Mouse (Mus musculus): Measurements from ENCODE around the gene Ralgapa1.

DNA sequence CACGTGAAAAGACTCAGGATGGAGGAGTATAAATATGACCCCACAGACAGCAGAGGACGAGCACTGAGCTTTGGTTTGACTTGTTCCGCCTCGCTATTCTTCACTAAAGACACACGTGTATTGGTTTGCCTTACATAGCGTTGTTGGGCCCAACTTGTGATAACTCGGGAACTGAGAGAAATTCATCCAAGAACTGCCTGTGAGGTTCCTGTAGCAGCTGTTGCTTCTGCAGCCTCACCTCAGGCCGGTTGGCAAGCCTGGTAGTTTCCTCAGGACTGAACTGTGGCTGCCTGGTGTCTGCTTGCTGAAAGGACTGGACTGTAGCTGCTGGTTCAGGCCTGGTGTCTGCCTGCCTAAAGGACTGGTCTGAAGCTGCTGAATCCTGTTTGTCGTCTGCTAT lies 250.3 kb downstream of the Ralgapa1 start:
- TF ChIP-seq CTCF (IDR thresholded peaks at IDR 0.05; ENCODE audit: low read depth, low read length) (no peak), POLR2A (IDR thresholded peaks at IDR 0.05; ENCODE audit: insufficient read depth, low read length) (no peak), EP300 (IDR thresholded peaks at IDR 0.05; ENCODE audit: insufficient read depth, low read depth, low read length) (no peak)
